Mouse (Mus musculus): ENCODE results near the gene Gemin5.

The Gemin5 gene

DNA sequence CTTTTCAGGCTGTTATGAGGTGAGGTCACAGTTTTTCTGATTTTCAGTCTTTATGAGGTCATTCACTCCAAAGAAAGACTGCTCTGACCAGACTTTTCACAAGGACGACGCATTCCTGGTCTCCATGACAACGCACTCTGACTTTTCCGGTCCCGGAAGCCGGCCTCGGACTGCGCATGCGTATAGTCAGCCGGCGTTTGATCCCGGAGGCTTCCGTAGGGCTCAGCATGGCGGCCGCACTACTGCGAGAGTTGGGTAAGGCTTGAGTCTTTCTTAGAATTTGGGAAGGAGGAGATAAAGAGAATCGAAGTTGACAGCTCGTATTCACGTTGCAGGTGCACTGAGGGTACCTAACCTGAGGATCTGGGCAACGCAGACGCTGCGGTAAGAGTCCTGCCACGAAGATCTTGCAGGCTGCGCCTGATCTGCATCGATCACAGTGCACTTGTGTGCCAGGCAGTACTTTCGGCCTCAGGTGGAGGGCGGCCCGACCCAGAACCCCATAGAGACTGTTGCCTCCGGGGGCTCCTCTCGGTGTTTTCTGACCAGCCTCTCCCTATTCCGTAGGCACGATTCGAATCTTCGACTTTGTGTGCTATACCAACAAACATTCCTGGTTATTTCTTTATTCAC is 3.2 kb upstream of the Gemin5 start, which contains the start of gene Mrpl22:
TSS of gene Mrpl22 (plus strand) at position 203 of the 633 bp plus-strand sequence.
- peak; percentile 97 for DNase-seq (ENCODE audit: low spot score)

DNA sequence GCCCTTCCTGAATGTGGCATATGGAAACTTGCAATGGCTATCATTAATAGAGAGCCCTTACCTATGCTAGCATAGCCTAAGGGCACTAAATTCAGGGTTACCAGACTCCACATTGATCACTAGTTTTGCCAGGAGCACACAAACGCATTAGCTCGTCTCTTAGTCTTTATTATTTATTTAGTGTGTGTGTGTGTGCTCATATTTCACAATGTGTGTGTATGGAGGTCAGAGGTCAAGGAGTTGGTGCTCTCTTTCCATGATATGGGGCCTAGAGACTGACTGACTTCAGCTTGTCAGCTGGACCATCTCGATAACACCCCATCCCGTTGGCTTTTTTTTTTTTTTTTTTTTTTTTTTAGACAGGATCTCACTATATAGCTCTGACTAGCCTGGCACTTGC is 1.3 kb upstream of the Gemin5 start:
- DNase-seq (ENCODE audit: low spot score) = no peak

DNA sequence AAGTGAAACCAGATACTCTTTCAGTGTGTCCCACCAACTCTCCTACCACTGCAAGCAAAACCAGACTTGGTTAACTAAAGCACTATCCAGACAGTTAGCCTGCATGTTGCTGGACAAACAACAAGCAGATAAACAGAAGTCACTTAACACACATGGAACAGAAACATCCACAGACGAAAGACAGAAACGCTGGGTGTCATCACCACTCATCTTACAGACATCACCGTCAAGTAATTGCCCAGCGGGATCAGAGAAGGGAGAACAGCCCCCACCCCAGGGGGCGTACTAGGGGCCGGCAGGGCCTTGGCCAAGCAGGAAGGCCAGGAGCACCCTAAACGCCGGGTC is 545 bp downstream of the Gemin5 start:
- DNase-seq (ENCODE audit: low spot score) = no peak

DNA sequence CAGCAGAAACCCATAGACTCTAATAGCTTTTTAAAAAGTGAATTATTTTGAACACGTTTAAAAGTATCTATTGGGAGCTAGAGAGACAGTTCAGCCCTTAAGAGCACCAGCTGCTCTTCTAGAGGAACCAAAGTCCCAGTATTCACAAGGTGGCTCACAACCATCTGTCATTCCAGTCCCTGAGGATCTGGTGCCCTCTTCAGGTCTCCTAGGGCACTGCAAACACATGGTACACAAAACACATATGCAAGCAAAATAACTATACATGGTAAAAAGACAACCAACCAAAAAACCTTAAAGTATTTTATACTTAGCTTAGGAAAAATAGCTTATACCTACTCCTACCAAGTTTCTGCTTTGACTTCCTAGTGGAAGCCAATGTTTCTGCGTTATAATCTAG is 3.3 kb downstream of the Gemin5 start:
- no peak for DNase-seq (ENCODE audit: low spot score)

DNA sequence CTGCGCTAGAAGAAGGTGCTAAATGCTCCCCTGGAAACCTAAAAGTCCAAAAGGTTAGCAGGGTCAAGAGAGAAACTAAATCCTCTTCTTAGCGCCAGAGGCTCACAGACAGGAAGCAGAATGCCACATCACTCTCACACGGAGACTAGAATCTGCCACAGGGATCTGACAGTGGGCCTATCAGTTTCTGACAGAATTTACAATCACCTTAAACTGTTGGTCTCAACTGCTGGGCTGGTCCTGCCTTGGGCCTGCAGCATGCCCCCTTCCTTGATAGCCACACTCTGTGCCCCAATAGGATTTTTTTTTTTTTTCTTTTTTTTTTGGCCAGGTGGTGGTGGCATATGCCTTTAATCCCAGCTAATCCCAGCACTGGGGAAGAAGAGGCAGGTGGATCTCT is 11.5 kb downstream of the Gemin5 start:
- DNase-seq (ENCODE audit: low spot score) = no peak

DNA sequence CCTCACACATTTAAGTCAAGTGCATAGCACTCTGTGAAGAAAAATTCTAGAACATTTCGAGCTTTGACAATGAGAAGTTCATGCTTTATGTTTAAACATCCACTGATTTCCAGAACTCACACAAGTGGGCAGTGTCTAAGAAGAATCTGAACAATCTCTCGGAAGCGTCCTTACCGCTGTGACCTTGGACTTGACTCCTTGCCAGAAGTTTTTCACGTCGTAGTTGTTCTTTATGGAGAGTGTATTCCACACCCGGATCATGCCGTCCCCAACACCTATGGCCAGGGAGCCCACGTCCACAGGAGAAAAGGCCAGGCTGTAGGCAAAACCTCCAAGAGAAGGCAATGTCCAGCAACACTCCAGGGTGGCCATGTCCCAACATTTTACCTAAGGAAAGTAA is 12.9 kb downstream of the Gemin5 start:
- no peak for DNase-seq (ENCODE audit: low spot score)

DNA sequence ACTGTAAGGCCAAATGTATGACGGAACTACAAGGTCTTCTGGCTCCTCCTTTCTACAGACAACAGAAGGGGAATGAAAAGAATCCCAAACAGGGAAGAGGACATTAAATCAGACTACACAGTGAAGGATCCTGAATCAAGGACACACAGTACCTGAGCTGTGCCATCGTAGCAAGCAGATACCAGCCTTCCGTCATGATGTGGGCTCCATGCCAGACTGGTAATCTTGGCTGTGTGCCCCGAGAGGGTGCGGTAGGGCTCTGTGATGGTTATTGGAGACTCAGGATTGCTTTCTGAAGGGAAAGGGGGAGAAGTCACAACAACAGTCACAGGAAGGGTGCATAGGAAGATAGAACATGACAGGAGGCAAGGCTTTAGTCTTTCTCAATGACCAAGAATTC is 22.1 kb downstream of the Gemin5 start:
- peak; percentile 17 for DNase-seq (ENCODE audit: low spot score)

DNA sequence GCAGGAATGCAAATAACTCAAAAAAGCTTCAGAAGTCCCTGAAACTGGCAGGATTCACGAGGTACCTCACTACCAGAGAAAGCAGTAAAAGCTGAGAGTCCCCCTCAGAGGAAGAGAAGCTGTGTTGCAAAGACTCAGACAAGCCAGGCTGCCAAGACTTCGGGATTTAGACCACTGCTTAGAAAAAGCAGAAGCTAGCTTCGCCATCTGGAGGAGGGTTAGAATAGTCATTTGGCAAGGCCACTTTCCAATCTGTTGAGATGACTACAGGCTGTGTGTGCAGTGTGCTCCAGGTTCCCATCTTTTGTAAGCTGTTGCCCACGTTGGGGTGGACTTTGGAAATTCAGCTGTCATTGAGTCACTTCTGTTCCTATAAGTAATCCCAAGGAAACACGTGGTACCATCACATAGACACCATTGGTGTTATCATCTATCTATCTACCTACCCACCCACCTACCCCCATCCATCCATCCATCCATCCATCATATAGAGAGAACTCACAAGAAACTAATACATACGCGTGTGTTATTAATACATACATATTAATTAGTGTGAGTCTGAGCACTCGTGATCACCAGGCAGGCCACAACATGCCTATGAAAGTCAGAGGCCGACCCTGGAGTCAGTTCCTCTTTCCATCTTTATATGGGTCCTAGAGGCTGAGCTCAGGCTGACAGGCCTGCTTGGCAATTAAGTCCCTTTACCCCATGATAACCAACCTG is 24.5 kb downstream of the Gemin5 start:
- no peak for DNase-seq (ENCODE audit: low spot score)

DNA sequence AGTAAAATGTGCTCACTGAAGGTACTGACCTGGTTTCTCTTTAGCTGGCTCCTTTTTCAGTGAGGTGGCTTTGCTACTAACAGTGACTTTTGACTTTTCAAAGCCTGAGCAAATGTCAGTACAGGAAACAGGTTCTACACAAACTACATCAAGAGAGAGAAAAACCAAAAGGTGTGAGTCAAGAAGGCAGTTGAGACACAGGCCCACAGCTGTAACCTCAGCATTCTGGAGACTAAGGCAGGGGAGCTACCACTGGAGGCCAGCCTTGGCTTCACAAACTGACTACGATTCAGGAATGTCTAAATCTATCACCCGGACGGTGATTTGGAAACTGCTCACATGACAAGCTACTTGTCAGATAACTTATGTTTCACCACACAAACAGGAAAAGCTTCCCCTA is 28.9 kb downstream of the Gemin5 start:
- DNase-seq (ENCODE audit: low spot score) = no peak

DNA sequence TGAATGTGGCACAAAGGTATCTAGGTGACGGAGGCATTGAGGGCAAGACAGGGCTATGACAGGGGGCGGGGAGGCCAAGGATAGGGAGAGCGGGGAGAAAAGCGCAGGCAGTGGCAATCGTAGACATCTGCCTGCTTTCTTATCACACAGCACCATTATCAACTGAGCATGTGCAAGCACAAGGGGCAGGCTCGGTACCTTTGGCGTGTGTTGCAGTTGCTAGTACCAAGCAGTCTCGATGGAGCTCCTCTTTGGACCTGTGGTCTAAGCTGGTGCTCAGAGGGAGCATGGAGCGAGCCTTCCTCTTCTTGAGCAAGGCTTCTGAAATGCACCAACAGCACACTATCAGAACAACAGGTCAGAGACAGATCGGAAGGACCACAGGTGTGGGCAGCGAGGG is 29.5 kb downstream of the Gemin5 start:
- no peak for DNase-seq (ENCODE audit: low spot score)

DNA sequence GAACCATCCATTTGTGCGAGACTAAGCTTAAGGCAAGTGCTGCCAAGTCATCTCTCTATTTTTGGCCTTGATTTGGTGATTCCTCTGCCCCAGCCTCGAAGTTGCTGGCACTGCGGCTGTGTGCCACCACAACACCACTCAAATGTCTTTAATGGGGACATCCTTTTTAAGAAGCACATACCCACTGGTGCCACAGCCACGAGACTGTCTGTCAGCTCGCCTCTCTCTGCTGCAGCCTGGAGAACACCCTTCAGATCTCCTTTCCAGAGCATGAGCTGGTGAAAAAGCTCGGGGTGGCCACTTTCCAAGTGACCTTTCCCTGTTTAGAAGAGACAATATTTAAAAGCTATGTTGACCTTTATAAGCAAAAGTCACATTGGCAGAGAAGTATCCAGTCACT is 31.7 kb downstream of the Gemin5 start:
- no peak for DNase-seq (ENCODE audit: low spot score)

DNA sequence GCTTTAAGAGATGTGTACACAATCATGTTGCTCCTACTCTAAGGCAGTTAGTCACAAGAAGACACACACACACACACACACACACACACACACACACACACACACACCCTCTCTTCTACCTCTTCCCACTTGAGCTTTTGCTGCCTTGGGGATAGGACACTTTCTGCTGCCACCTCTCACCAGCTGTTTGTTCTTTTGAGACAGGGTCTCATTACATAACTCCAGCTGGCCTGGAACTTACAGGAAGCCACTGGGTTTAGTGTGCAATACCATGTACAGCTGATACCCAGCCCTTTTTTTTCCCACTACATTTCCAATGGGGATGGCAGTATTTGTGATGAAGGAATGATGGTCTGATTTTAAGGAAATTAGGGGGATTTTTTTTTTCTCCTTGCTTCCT is 33.0 kb downstream of the Gemin5 start:
- no peak for DNase-seq (ENCODE audit: low spot score)

DNA sequence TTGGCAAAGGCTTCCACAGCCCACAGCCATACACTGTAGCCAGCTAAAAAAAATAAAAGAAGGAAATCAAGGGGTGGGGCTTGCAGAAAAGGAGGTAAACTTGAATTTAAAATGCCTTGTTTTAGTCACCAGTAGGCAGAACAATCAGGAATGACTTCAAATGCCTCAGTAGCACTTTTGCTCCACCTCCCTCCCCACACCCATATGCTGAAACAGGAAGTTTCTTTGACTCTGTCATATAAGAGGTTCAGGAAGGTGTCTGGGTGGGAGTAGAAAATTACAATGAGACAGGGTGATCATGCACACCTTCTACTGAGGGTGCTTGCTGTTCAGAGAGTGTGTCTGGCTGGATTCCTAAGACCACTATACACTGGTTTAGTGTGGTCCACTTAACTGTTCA is 33.5 kb downstream of the Gemin5 start:
- no peak for DNase-seq (ENCODE audit: low spot score)

DNA sequence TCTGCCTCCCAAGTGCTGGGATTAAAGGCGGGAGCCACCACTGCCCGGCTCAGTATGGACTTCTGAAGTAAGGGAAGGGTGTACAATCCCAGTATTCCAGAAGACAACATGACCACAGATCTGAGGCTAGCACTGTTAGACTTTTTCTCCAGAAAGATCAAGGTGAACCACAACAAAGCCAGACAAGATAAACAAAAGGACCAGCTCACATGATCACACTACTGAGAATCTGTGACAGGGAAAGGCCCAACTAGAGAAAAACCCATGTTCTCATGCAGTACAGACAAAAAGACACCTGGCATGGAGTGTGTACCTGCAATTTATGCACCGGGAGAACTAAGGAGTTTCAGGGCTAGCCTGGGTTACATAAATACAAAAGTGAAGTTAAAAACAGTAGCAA is 36.3 kb downstream of the Gemin5 start:
- no peak for DNase-seq (ENCODE audit: low spot score)

DNA sequence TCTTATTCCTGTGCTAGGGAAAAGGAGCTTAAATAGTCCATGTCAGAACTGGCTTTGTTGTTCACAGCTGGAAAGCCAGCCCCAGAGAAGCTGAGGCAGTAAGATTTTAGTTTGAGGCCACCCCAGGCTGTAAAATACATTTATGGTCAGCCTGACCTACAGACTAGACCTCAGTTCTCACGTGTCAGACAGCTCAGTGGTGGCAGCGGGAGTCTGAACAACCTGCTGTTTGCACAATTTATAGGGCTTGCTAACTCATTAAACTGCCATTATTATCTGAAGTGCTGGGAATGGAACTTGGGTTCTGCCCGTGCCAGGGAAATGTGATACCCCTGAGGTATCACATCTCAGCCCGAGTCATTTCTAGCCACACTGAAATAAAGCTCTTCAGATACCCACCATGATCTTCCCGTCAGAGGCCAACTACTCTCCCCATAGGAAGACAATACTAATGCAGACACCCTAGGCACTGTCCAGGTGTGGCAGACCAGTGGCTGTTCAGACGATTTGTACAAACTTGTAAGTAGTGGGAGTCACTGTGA is 39.0 kb downstream of the Gemin5 start:
- no peak for DNase-seq (ENCODE audit: low spot score)

DNA sequence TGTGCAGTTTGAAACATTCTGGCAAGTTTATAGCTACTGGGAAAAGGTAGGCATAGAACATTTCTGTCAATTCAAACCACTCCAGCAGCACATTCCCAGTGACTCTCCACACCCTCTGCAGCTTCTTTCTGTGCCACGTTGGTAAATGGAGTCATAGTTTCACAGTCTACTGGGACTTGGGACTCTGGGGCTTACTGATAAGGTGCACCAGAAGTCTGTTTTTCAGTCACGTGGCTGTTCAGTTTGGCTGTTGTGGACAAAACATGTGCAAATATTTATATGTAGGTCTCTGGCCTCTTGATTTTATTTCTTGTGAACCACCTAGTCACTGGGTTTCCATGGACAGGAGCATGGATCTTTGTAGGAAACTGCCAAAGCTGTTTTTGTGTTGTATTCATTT is 40.8 kb downstream of the Gemin5 start:
- no peak for DNase-seq (ENCODE audit: low spot score)

DNA sequence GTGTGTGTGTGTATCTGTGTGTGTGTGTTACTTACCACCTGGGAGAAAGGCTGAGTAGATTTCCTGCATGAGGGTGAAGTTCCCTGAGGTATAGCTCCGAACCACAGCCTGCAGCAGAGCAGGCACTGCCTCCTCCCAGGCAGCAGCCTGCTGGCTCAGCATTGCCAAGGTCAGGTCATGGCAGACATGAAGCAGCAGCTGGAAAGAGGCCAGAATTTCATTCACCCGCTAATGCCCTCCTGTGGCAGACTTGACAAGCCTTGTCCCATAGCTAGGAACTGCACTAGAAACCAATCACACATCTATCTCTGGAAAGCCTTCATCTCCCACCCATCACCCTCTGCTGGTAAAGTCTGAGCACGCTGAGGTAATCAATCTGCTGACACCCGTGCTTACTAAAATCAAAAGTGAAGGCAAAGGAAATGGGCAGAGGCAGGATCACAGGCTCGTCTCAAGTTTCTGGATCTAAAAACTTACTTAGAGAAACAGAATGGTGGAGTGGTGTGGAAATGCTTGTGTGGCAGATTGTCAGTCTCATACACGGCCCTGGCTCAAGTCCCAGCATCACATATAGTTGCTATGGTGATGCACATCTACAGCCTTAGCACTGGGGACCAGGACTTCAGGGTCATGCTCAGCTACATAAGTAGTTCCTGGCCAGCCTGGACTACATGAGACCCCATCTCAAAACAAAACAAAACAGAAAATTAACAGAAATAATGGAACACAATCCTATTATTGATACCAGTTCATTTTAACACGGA is 41.8 kb downstream of the Gemin5 start:
- DNase-seq (ENCODE audit: low spot score) = peak; percentile 52

DNA sequence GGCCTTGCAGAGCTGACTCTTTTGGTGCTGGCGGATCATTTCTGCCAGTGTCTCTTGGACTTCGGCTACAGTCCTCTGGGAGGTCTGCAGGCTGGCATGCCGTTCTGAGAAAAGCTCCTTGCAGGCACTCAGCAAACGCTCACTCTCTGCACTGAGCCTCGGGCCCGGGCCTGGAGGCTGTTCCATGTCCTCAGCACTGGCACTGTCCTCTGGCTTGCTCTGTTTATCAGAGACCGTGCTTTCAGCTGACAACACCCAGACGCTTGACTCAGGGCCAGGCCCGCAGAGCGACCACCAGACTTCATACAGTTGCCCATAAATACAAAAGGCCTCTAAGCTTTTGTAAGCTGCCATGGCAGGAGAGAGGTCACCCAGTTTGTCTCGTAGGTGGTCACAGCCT is 43.3 kb downstream of the Gemin5 start:
- no peak for DNase-seq (ENCODE audit: low spot score)

DNA sequence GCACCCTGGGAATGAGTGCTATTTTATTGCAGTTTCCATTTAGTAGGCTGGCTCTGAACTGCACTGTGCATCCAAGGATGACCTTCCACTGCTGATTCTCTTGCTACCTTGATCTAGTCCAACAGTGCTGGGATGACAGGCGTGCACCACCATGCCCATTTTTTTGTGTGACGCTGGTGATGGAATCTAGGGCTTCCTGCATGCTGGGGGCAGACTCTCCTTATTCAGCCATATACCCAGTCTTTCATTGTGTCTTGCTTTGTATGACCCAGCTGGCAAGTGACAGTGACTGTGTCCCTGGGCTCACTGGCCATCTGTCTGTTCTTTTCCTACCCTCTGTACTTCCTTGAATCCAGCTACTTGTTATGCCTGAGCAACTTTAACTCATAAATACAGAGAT is 44.6 kb downstream of the Gemin5 start:
- no peak for DNase-seq (ENCODE audit: low spot score)

DNA sequence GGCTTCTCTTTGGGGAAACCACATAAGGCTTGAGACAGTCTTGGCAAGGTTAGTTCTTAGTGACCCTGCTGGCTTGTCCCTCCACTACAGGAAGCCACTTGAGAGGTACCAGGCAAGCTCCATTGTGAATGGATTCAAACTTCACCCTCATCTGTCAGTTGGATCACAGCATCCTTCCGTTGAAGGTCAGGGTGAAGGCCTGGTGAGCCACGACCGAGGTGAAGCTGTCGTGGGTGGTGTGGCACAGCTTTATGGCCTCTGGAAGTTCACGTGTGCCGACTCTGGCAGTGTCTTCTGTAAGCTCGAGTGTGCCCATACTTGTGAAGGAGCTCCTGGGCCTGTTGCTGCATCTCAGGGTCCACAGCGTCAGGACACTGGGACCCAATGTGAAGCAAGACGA is 47.0 kb downstream of the Gemin5 start:
- DNase-seq (ENCODE audit: low spot score) = no peak

DNA sequence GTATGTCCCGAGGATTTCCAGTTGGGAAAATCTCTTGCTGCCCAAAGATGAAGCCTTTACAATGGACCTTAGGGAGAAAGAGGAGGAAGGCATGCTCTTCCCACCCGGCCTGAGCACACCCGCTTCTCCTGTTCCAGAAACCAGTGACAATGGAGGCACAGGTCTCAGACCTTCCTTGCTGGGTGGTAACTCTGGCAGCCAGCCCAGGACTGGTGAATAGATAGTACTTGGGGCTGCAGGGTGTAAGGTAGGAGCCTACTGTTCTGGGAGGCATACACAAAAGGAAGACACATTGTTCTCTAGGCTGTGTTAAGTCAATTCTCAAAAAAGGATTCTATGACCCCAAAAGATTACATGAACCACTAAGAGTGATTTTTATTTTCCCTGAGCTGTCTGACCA is 47.7 kb downstream of the Gemin5 start:
- no peak for DNase-seq (ENCODE audit: low spot score)

DNA sequence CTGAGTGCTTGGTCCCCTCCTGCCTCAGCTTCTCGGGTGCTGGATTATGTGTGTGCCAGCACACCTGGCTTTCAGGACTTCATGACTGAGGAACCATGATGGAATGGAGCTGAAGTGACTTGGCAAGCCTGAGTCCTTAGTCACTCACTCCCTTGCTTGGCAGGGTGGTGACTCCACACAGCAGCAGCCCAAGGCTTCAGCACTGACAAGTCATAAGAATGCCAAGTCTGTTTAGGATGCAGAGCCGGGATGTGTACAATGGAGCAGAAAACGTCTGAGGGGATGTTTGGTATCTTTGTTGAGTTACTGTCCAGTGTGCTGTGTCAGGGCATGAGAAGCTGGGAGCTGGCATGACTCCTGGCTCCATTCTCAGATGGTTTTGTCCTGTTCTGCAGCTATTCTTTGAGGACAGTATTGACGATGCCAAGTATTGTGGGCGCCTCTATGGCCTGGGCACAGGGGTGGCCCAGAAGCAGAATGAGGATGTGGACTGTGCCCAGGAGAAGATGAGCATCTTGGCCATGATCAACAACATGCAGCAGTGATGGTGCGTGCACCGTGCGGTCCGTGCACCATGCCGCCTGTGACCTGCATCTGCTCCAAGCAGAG is 51.2 kb downstream of the Gemin5 start:
- DNase-seq (ENCODE audit: low spot score) = no peak

DNA sequence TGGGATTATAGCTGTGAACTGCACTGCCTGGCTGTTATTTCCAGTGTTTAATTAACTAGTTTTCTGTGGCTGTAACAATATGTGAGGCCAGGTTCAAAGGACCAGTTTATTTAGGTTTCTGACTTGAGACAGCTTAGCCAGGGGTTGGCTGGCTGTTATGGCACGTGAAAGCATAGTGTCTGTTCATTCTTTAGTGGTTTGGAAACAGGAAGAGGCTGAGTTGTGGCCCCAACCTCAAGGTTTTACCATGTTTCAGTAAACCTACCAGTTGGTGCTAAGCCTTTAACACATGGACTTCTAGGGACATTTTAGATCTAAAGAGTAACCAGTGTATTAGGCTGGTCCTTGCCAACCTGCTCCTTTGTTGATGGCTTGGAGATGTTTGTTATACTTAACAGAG is 51.8 kb downstream of the Gemin5 start:
- DNase-seq (ENCODE audit: low spot score) = no peak

Measured in ovary, postnatal 14 days (tissue).